Mouse (Mus musculus) E14TG2a.4 (cell line): ENCODE measurements at regions not wholly inside any gene's neighbourhood (a gene's known extent, or its start where the extent isn't known, plus 50 kb on each side); places are given as distances from the start of the nearest gene placed in this dataset.

ENCODE experiments used
- CTCF ChIP-seq: conservative IDR thresholded peaks from 2 replicates; pipeline ENCODE4 v1.5.1; 2014; ENCODE audit warnings: low read length
- NANOG ChIP-seq: IDR thresholded peaks from 2 replicates; pipeline ENCODE4 v1.6.1; 2014; ENCODE audit warnings: borderline replicate concordance, low read length, mixed read lengths

- TF ChIP-seq CTCF = no peak
- no peak for TF ChIP-seq NANOG
Observed at GRCm38 (mm10) chr1:120691571-120691970, 89.4 kb downstream of the En1 start.
